Mouse (Mus musculus) urinary bladder, postnatal 4 days (tissue): ENCODE data around the gene Akap2.

ENCODE experiments used
- DNase-seq, 2 experiments: peaks; one replicate each; pipeline ENCODE4 v3.0.0; 2021 to 2022; ENCODE audit warnings: low spot score in 2 of 2

The Akap2 gene

GRCm38 (mm10) chr4:57794547-57794946 lies 77.1 kb downstream of the Akap2 start:
- DNase-seq: no peak

- DNase-seq: no peak
Observed at GRCm38 (mm10) chr4:57797548-57798285, 80.3 kb downstream of the Akap2 start.

DNA sequence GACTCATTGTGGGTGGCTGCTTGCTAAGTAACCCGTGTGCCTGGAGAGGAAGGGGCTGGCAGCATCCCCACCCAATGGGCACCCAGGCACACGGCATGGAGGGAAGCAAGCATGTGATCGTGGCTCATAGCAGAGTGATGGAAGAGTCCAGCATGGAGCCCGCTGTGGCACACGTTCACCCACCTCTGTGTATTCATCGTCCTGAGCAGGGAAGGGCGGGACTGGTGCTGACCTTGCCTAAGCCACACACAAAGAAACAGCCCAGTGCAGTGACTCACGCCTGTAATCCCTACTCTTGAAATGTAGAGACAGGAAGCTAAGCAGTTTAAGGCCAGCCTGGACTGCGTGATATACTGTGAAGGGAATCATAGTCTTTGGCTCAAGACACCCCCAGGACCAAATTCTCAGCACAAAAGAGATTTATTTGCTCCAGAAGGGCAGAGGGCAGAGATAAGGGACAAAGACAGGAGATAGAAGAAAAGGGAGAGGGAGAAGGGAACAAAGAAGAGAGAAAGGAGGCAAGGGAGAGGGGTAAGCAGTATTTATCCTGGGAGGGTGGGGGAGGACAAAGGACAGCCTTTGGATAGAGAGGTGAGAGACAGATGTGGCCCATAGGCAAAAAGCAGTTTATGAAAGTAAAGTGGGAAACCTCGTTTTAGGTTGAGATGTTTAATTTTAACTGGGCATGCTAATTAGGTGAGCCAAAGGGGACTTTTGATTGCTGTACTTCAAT lies 81.0 kb downstream of the Akap2 start:
- DNase-seq: no peak

DNA sequence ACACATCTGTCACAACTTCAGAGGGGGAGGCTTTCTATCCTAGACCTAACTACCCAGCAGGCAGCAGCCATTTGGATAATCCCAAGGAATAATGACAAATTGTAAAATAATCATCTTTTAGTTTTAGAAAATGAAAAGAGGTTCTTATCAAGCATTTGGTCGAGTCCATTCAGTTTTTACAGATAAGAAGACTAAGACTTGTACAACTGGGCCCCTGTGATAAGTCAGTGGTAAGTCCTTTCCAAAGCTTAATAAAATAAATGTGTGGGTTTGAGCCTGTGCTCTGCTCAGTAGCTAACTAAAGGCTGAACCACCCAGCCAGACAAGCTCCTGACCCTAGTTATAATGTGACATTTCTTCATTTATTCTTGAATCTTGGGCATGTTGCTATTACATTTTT lies 81.8 kb downstream of the Akap2 start:
- no peak for DNase-seq

GRCm38 (mm10) chr4:57801239-57801638 lies 83.8 kb downstream of the Akap2 start:
- no peak for DNase-seq

GRCm38 (mm10) chr4:57801986-57802385 lies 84.5 kb downstream of the Akap2 start:
- DNase-seq: no peak

DNA sequence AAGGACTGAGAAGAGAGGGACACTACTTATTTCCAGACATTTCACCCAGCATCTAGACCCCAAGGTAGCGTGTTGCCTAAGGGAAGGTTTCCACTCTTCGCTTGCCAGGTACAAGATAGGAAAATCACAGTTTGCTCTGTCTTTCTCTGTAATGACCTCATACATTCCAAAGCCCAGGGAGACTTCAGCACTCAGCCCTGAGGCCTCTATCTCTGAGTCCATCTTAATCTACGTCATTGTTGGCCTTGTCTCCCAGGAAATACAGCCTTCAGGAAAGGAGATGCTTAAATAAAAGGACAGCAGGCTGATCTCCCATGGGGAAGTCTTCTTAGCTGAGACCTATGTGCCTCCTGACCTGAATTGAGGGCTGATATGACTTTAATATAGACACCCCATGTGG lies 85.0 kb downstream of the Akap2 start:
- no peak for DNase-seq

GRCm38 (mm10) chr4:57804902-57805301 lies 87.4 kb downstream of the Akap2 start:
- no peak for DNase-seq

DNA sequence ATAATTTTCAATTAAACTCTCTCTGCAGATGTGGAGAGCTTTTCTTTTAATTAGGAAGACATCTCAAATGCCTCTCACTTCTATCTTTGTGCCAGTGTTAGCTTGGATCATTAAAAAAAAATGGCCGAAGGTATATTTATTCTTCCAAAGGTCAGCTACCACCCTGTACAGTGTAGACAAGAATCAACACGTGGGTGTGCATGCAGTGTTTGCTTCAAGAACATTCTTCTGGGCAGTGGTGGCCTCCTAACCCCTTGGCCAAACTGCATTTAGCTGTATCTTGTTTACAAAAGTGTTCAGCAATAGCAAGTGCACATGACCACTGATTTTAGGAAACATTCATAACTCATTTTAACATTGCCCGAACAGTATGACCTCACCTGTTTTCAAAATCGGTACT lies 92.0 kb downstream of the Akap2 start:
- DNase-seq: no peak

DNA sequence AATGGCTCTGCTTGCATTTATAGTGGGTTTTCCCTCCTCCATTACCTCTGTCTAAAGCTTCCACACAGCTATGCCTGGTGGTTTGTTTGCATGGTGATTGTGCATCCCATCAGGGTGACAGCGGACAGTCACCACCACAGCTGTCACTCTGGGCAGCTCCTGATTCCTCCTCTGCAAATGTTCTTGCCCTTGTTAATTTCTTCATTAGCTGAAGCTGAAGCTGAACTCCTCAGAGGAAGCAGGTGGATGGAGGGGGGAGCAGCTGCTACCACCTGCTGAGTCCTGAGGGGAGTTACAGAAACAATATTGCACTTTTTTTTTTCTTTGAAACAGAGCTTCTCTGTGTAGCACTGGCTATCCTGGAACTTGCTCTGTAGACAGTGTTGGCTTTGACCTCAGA lies 94.6 kb downstream of the Akap2 start:
- no peak for DNase-seq

GRCm38 (mm10) chr4:57812916-57813575 lies 95.6 kb downstream of the Akap2 start:
- no peak for DNase-seq

DNA sequence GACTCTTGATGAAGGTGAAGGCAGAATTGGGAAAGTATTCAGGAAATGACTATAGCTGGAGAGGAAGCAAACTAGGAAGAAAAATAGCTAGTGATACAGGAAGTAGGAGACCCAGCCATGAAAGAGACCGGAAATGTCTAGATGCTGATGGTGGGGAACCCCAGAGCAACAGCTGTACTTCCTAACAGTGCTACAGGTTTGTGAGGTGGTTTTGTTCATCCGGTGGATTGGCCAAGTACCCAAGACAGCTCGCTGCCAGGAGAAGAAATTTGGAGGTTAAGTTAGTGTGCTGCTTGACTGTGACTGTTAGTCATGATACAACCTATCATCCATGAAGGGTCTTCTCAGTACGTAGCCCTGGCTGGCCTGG lies 96.1 kb downstream of the Akap2 start:
- DNase-seq: no peak

DNA sequence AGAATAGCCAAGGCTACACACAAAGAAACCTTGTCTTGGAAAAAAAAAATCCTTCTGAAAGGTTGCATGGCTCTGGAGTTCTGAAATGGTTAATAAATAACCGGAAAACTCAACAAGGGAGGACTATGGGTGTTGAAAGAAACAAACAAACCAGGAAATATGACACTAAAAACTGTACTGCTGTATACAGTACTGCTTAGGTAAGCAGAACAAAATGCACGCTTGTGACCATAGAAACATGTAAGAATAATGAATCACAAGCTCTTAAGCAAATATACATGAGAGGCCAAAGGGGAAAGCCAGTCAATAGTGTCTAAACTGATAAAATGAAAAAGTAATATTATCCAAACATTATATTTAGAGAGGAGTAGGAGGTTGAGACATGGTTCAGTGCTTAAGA lies 97.9 kb downstream of the Akap2 start:
- no peak for DNase-seq

DNA sequence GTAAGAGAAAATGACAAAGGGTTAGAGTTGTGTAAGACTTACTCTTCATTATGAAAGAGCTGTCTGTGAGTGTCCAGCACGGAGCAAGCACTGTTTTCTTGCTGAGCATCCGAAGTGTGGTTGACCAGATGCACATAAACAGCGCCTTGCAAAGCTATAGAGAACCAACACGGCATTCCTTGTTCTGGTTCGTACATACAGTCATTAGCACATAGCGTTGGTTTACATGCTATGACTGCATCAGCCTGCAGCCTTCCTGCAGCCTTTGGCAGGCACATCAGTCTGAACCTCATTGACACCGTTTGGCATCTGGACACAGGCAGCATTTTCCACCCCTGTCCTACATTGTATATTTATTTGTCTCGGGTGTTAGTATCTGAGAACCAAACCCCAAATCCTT lies 98.7 kb downstream of the Akap2 start:
- no peak for DNase-seq

GRCm38 (mm10) chr4:57820839-57821374 lies 103.5 kb downstream of the Akap2 start:
- no peak for DNase-seq

- no peak for DNase-seq
Observed at GRCm38 (mm10) chr4:57821556-57822356, 104.3 kb downstream of the Akap2 start.

DNA sequence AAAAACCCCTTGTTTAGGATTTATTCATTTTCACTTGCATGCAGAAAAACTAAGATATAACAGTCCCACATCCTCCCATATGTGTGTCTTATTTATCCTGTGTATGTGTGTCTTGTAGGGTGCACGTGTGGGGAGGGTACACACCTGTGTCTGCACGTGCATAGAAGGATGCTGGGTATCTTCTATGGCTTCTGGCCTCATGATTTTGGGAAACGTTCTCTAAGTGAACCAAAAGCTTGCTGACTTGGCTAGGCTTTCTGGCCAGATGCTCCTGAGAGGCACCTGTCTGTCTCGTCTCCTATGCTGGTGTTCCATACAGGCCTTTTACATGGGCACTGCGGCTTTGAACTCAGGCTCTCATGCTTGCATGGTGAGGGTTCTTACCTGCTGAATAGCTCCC lies 105.2 kb downstream of the Akap2 start:
- DNase-seq: no peak

GRCm38 (mm10) chr4:57824626-57825240 lies 107.3 kb downstream of the Akap2 start:
- DNase-seq: no peak

DNA sequence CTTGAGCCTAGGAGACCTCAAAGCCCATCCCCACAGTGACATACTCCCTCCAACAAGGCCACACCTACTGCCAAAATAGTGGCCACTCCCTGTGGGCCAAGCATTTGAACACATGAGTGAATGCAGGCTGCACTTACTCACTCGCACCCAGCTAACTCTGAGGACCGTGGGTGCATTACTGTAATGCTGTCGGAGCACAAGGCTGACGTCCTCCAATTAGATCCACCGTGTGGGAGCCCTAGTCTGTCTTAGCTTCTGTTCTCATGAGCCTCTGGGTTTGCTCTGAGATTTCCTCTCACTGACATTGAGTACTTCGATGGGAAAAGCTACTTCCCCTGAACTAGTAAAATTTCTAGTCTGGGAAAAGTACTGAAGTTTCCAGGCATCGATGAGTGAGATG lies 108.8 kb downstream of the Akap2 start:
- DNase-seq: no peak

GRCm38 (mm10) chr4:57829131-57829530 lies 111.7 kb downstream of the Akap2 start:
- no peak for DNase-seq

GRCm38 (mm10) chr4:57829740-57830139 lies 112.3 kb downstream of the Akap2 start:
- no peak for DNase-seq
